Mouse (Mus musculus): Measurements from ENCODE around the gene Dapk2. TPM values are rescaled to one million over a fixed set of nuclear protein-coding genes. Genes with fewer than 3 reads are reported as not detected.
A peak's percentile ranks its signal among the peaks of the same experiment; 100 is the strongest.

Gene Dapk2
- not detected in 2 replicates for polyA plus RNA-seq (2012; ENCODE audit: insufficient read depth, insufficient read length, low replicate concordance, missing spikeins)

- Histone ChIP-seq H3K4me3 (ENCODE audit: insufficient read depth, low read depth, low read length) (peak within 1 kb of the TSS; percentile 40), H3K27ac (ENCODE audit: insufficient read depth, low read depth, low read length) (no peak within 1 kb of the TSS), H3K4me1 (ENCODE audit: control insufficient read depth, insufficient read depth, low read length) (0 out of 2 replicates have a peak, but pooled peaks cover 5% of the 10 kb centered on the region)
- TF ChIP-seq POLR2A (IDR thresholded peaks at IDR 0.05; ENCODE audit: insufficient read depth, low read depth, low read length), result no peak
- peak; percentile 75 for TF ChIP-seq CTCF (IDR thresholded peaks at IDR 0.05; ENCODE audit: insufficient read depth, low read depth, low read length)
- WGBS, result 5% methylated on average over 58 of the region's 58 CpGs
Measured at GRCm38 (mm10) chr9:66157958-66158830, at the start of gene Dapk2. TSS of gene Dapk2 (plus strand) at chr9:66158223.

GRCm38 (mm10) chr9:66109574-66109973 is 48.4 kb upstream of the Dapk2 start:
- WGBS, result 100% methylated on average over 1 of the region's 1 CpGs
- no peak for TF ChIP-seq POLR2A (IDR thresholded peaks at IDR 0.05; ENCODE audit: insufficient read depth, low read depth, low read length)
- TF ChIP-seq CTCF (IDR thresholded peaks at IDR 0.05; ENCODE audit: insufficient read depth, low read depth, low read length), result no peak
- no peaks in the 10 kb centered on the region for H3K4me1 ChIP-seq (ENCODE audit: control insufficient read depth, insufficient read depth, low read length)
- no peak overlapping the region for H3K4me3 ChIP-seq (ENCODE audit: insufficient read depth, low read depth, low read length)
- no peak overlapping the region for H3K27ac ChIP-seq (ENCODE audit: insufficient read depth, low read depth, low read length)

- 46% methylated on average over 8 of the region's 8 CpGs for WGBS
- no peaks in the 10 kb centered on the region for H3K4me1 ChIP-seq (ENCODE audit: control insufficient read depth, insufficient read depth, low read length)
- no peak for TF ChIP-seq CTCF (IDR thresholded peaks at IDR 0.05; ENCODE audit: insufficient read depth, low read depth, low read length)
- no peak for TF ChIP-seq POLR2A (IDR thresholded peaks at IDR 0.05; ENCODE audit: insufficient read depth, low read depth, low read length)
- H3K4me3 ChIP-seq (ENCODE audit: insufficient read depth, low read depth, low read length), result no peak overlapping the region
- no peak overlapping the region for H3K27ac ChIP-seq (ENCODE audit: insufficient read depth, low read depth, low read length)
Measured at GRCm38 (mm10) chr9:66110126-66110525, 47.9 kb upstream of the Dapk2 start.

- H3K4me1 ChIP-seq (ENCODE audit: control insufficient read depth, insufficient read depth, low read length), result no peaks in the 10 kb centered on the region
- no peak overlapping the region for H3K4me3 ChIP-seq (ENCODE audit: insufficient read depth, low read depth, low read length)
- 41% methylated on average over 8 of the region's 8 CpGs for WGBS
- TF ChIP-seq CTCF (IDR thresholded peaks at IDR 0.05; ENCODE audit: insufficient read depth, low read depth, low read length) (no peak), POLR2A (IDR thresholded peaks at IDR 0.05; ENCODE audit: insufficient read depth, low read depth, low read length) (no peak)
- no peak overlapping the region for H3K27ac ChIP-seq (ENCODE audit: insufficient read depth, low read depth, low read length)
Measured at GRCm38 (mm10) chr9:66110611-66111379, 47.2 kb upstream of the Dapk2 start.

GRCm38 (mm10) chr9:66114341-66114740 is 43.7 kb upstream of the Dapk2 start:
- TF ChIP-seq CTCF (IDR thresholded peaks at IDR 0.05; ENCODE audit: insufficient read depth, low read depth, low read length) (no peak), POLR2A (IDR thresholded peaks at IDR 0.05; ENCODE audit: insufficient read depth, low read depth, low read length) (no peak)
- WGBS, result 95% methylated on average over 3 of the region's 3 CpGs

GRCm38 (mm10) chr9:66116890-66117289 is 41.1 kb upstream of the Dapk2 start:
- Histone ChIP-seq H3K27ac (ENCODE audit: insufficient read depth, low read depth, low read length) (no peak overlapping the region), H3K4me1 (ENCODE audit: control insufficient read depth, insufficient read depth, low read length) (peaks cover 5% of the 10 kb centered on the region; the same call in 1 of the 2 replicates), H3K4me3 (ENCODE audit: insufficient read depth, low read depth, low read length) (no peak overlapping the region)
- TF ChIP-seq POLR2A (IDR thresholded peaks at IDR 0.05; ENCODE audit: insufficient read depth, low read depth, low read length) (no peak), CTCF (IDR thresholded peaks at IDR 0.05; ENCODE audit: insufficient read depth, low read depth, low read length) (no peak)
- 42% methylated on average over 8 of the region's 8 CpGs for WGBS

More at GRCm38 (mm10) chr9:66114341-66114740, 43.7 kb upstream of the Dapk2 start:
- Histone ChIP-seq H3K4me1 (ENCODE audit: control insufficient read depth, insufficient read depth, low read length) (peaks cover 5% of the 10 kb centered on the region; the same call in 1 of the 2 replicates), H3K27ac (ENCODE audit: insufficient read depth, low read depth, low read length) (no peak overlapping the region), H3K4me3 (ENCODE audit: insufficient read depth, low read depth, low read length) (no peak overlapping the region)

GRCm38 (mm10) chr9:66119498-66119897 is 38.5 kb upstream of the Dapk2 start:
- 81% methylated on average over 2 of the region's 2 CpGs for WGBS
- Histone ChIP-seq H3K4me1 (ENCODE audit: control insufficient read depth, insufficient read depth, low read length) (peaks cover 5% of the 10 kb centered on the region; the same call in 1 of the 2 replicates), H3K27ac (ENCODE audit: insufficient read depth, low read depth, low read length) (no peak overlapping the region), H3K4me3 (ENCODE audit: insufficient read depth, low read depth, low read length) (no peak overlapping the region)
- TF ChIP-seq CTCF (IDR thresholded peaks at IDR 0.05; ENCODE audit: insufficient read depth, low read depth, low read length) (no peak), POLR2A (IDR thresholded peaks at IDR 0.05; ENCODE audit: insufficient read depth, low read depth, low read length) (no peak)

- H3K27ac ChIP-seq (ENCODE audit: insufficient read depth, low read depth, low read length), result no peak overlapping the region
- no peak overlapping the region for H3K4me3 ChIP-seq (ENCODE audit: insufficient read depth, low read depth, low read length)
- 98% methylated on average over 4 of the region's 4 CpGs for WGBS
- peaks cover 5% of the 10 kb centered on the region; the same call in 1 of the 2 replicates for H3K4me1 ChIP-seq (ENCODE audit: control insufficient read depth, insufficient read depth, low read length)
- TF ChIP-seq CTCF (IDR thresholded peaks at IDR 0.05; ENCODE audit: insufficient read depth, low read depth, low read length), result no peak
- no peak for TF ChIP-seq POLR2A (IDR thresholded peaks at IDR 0.05; ENCODE audit: insufficient read depth, low read depth, low read length)
Measured at GRCm38 (mm10) chr9:66120106-66120505, 37.9 kb upstream of the Dapk2 start.

All from olfactory bulb, adult 2 months (tissue).